Mouse (Mus musculus): Measurements from ENCODE around the gene Pon3. TPM values are rescaled to one million over a fixed set of nuclear protein-coding genes. Genes with fewer than 3 reads are reported as not detected.

Gene Pon3
- polyA plus RNA-seq, 1 experiment: 4.2 TPM

GRCm38 (mm10) chr6:5269641-5270040 is 13.6 kb upstream of the Pon3 start:
- no peaks in the 10 kb centered on the region for H3K4me1 ChIP-seq (ENCODE audit: control insufficient read depth, insufficient read depth, low read length)

GRCm38 (mm10) chr6:5264793-5265192 is 8.7 kb upstream of the Pon3 start:
- TF ChIP-seq POLR2A (IDR thresholded peaks at IDR 0.05; ENCODE audit: borderline replicate concordance, control insufficient read depth, low read depth, low read length) (no peak), CTCF (IDR thresholded peaks at IDR 0.05; ENCODE audit: control insufficient read depth, insufficient read depth, low read length) (no peak)
- Histone ChIP-seq H3K4me3 (replicated peaks; ENCODE audit: control insufficient read depth, low read depth, low read length) (no peak overlapping the region), H3K4me1 (ENCODE audit: control insufficient read depth, insufficient read depth, low read length) (no peaks in the 10 kb centered on the region), H3K27ac (ENCODE audit: control insufficient read depth, insufficient read depth, low read depth, low read length, poor library complexity) (no peak overlapping the region)
- WGBS: 84% methylated on average over 8 of the region's 8 CpGs

More at GRCm38 (mm10) chr6:5269641-5270040, 13.6 kb upstream of the Pon3 start:
- Histone ChIP-seq H3K4me3 (replicated peaks; ENCODE audit: control insufficient read depth, low read depth, low read length) (no peak overlapping the region), H3K27ac (ENCODE audit: control insufficient read depth, insufficient read depth, low read depth, low read length, poor library complexity) (no peak overlapping the region)
- WGBS: 92% methylated on average over 6 of the region's 6 CpGs
- TF ChIP-seq POLR2A (IDR thresholded peaks at IDR 0.05; ENCODE audit: borderline replicate concordance, control insufficient read depth, low read depth, low read length) (no peak), CTCF (IDR thresholded peaks at IDR 0.05; ENCODE audit: control insufficient read depth, insufficient read depth, low read length) (no peak)

- TF ChIP-seq POLR2A (IDR thresholded peaks at IDR 0.05; ENCODE audit: borderline replicate concordance, control insufficient read depth, low read depth, low read length): no peak
- no peak for TF ChIP-seq CTCF (IDR thresholded peaks at IDR 0.05; ENCODE audit: control insufficient read depth, insufficient read depth, low read length)
- H3K27ac ChIP-seq (ENCODE audit: control insufficient read depth, insufficient read depth, low read depth, low read length, poor library complexity): no peak overlapping the region
- no peak overlapping the region for H3K4me3 ChIP-seq (replicated peaks; ENCODE audit: control insufficient read depth, low read depth, low read length)
- 80% methylated on average over 8 of the region's 8 CpGs for WGBS
- H3K4me1 ChIP-seq (ENCODE audit: control insufficient read depth, insufficient read depth, low read length): no peaks in the 10 kb centered on the region
These were observed 7.3 kb upstream of the Pon3 start for GRCm38 (mm10) chr6:5263250-5263999.

- WGBS: 64% methylated on average over 10 of the region's 10 CpGs
- H3K27ac ChIP-seq (ENCODE audit: control insufficient read depth, insufficient read depth, low read depth, low read length, poor library complexity): no peak overlapping the region
- H3K4me3 ChIP-seq (replicated peaks; ENCODE audit: control insufficient read depth, low read depth, low read length): no peak overlapping the region
- no peak for TF ChIP-seq CTCF (IDR thresholded peaks at IDR 0.05; ENCODE audit: control insufficient read depth, insufficient read depth, low read length)
- no peak for TF ChIP-seq POLR2A (IDR thresholded peaks at IDR 0.05; ENCODE audit: borderline replicate concordance, control insufficient read depth, low read depth, low read length)
- H3K4me1 ChIP-seq (ENCODE audit: control insufficient read depth, insufficient read depth, low read length): no peaks in the 10 kb centered on the region
These were observed 6.5 kb upstream of the Pon3 start for GRCm38 (mm10) chr6:5262322-5263249.

GRCm38 (mm10) chr6:5255291-5255690 is 795 bp downstream of the Pon3 start:
- Histone ChIP-seq H3K4me1 (ENCODE audit: control insufficient read depth, insufficient read depth, low read length) (no peaks in the 10 kb centered on the region; the same call in 1 of the 2 replicates), H3K4me3 (replicated peaks; ENCODE audit: control insufficient read depth, low read depth, low read length) (peak overlapping the region; percentile 53), H3K27ac (ENCODE audit: control insufficient read depth, insufficient read depth, low read depth, low read length, poor library complexity) (no peak overlapping the region)
- TF ChIP-seq POLR2A (IDR thresholded peaks at IDR 0.05; ENCODE audit: borderline replicate concordance, control insufficient read depth, low read depth, low read length): no peak
- no peak for TF ChIP-seq CTCF (IDR thresholded peaks at IDR 0.05; ENCODE audit: control insufficient read depth, insufficient read depth, low read length)
- WGBS: 9% methylated on average over 6 of the region's 6 CpGs

GRCm38 (mm10) chr6:5254869-5255268 is 1.2 kb downstream of the Pon3 start:
- 85% methylated on average over 2 of the region's 2 CpGs for WGBS
- no peak for TF ChIP-seq POLR2A (IDR thresholded peaks at IDR 0.05; ENCODE audit: borderline replicate concordance, control insufficient read depth, low read depth, low read length)
- TF ChIP-seq CTCF (IDR thresholded peaks at IDR 0.05; ENCODE audit: control insufficient read depth, insufficient read depth, low read length): no peak
- Histone ChIP-seq H3K4me3 (replicated peaks; ENCODE audit: control insufficient read depth, low read depth, low read length) (no peak overlapping the region), H3K27ac (ENCODE audit: control insufficient read depth, insufficient read depth, low read depth, low read length, poor library complexity) (no peak overlapping the region), H3K4me1 (ENCODE audit: control insufficient read depth, insufficient read depth, low read length) (no peaks in the 10 kb centered on the region; the same call in 1 of the 2 replicates)

GRCm38 (mm10) chr6:5245926-5246325 is 10.2 kb downstream of the Pon3 start:
- TF ChIP-seq CTCF (IDR thresholded peaks at IDR 0.05; ENCODE audit: control insufficient read depth, insufficient read depth, low read length) (no peak), POLR2A (IDR thresholded peaks at IDR 0.05; ENCODE audit: borderline replicate concordance, control insufficient read depth, low read depth, low read length) (no peak)
- Histone ChIP-seq H3K4me3 (replicated peaks; ENCODE audit: control insufficient read depth, low read depth, low read length) (no peak overlapping the region), H3K27ac (ENCODE audit: control insufficient read depth, insufficient read depth, low read depth, low read length, poor library complexity) (no peak overlapping the region), H3K4me1 (ENCODE audit: control insufficient read depth, insufficient read depth, low read length) (no peaks in the 10 kb centered on the region; the same call in 1 of the 2 replicates)
- 88% methylated on average over 6 of the region's 6 CpGs for WGBS

- Histone ChIP-seq H3K4me3 (replicated peaks; ENCODE audit: control insufficient read depth, low read depth, low read length) (no peak overlapping the region), H3K27ac (ENCODE audit: control insufficient read depth, insufficient read depth, low read depth, low read length, poor library complexity) (no peak overlapping the region), H3K4me1 (ENCODE audit: control insufficient read depth, insufficient read depth, low read length) (no peaks in the 10 kb centered on the region; the same call in 1 of the 2 replicates)
- WGBS: 54% methylated on average over 3 of the region's 3 CpGs
- TF ChIP-seq POLR2A (IDR thresholded peaks at IDR 0.05; ENCODE audit: borderline replicate concordance, control insufficient read depth, low read depth, low read length) (no peak), CTCF (IDR thresholded peaks at IDR 0.05; ENCODE audit: control insufficient read depth, insufficient read depth, low read length) (no peak)
These were observed 17.3 kb downstream of the Pon3 start for GRCm38 (mm10) chr6:5238799-5239198.

Data from bone marrow, adult 2 months (tissue).